Mouse (Mus musculus): Measurements from ENCODE around the gene Traf3ip1. TPM values are rescaled to one million over a fixed set of nuclear protein-coding genes. Genes with fewer than 3 reads are reported as not detected.

Traf3ip1 gene
- total and polyA plus RNA-seq, 3 experiments: 5.0 to 7.5 (median 5.9) TPM

DNA sequence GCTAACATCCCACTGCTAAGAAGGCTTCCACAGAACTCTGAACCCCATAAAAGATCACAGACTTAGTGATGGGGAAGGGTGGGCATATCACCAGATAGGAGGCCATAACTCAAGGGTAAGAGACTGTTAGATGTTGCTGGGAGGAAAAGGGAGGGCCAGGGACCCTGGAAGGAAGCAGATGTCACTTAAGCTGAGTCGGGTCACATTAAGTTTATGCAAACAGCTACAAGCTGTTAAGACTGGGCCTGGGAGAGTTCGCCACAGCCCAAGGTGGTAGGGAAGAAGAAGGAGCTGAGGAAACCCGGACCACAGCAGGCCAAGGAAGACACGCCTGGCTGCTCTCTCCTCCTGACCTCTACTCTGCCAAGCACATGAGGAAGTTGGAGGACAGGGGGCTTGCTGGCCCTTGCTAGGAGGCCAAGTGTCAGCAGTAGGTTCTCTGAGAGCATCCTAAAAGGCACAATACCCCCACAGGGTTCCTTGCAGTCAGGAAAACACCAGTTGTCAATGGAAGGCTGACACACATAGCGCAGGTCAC, 42.8 kb upstream of the Traf3ip1 start:
- TF ChIP-seq CHD2 (IDR thresholded peaks at IDR 0.05; ENCODE audit: low read length) (no peak), BHLHE40 (IDR thresholded peaks at IDR 0.05; ENCODE audit: low read depth, low read length) (no peak), ZC3H11A (IDR thresholded peaks at IDR 0.05; ENCODE audit: low read depth, low read length) (no peak), ETS1 (conservative IDR thresholded peaks at IDR 0.05; ENCODE audit: low read depth, low read length) (no peak), RCOR1 (conservative IDR thresholded peaks at IDR 0.05; ENCODE audit: low read depth, low read length) (no peak), MYC (IDR thresholded peaks at IDR 0.05; ENCODE audit: low read depth, low read length) (no peak), USF1 (IDR thresholded peaks at IDR 0.05; ENCODE audit: low read depth, low read length) (no peak), HCFC1 (IDR thresholded peaks at IDR 0.05; ENCODE audit: low read depth, low read length) (no peak), E2F4 (IDR thresholded peaks at IDR 0.05; ENCODE audit: insufficient replicate concordance, low read depth, low read length) (no peak), CTCF (conservative IDR thresholded peaks at IDR 0.05 in 1 of 2, IDR thresholded peaks at IDR 0.05 in 1 of 2; ENCODE audit: low read depth in 2 of 2, low read length in 2 of 2) (no peak), TCF12 (IDR thresholded peaks at IDR 0.05; ENCODE audit: low read depth, low read length) (no peak), JUN (IDR thresholded peaks at IDR 0.05; ENCODE audit: insufficient read depth, low read depth, low read length) (no peak), ZNF384 (IDR thresholded peaks at IDR 0.05; ENCODE audit: low read depth, low read length) (no peak), SIN3A (IDR thresholded peaks at IDR 0.05; ENCODE audit: low read length) (no peak), MAX (IDR thresholded peaks at IDR 0.05; ENCODE audit: low read length) (no peak), SMC3 (IDR thresholded peaks at IDR 0.05; ENCODE audit: low read depth, low read length) (no peak), CHD1 (IDR thresholded peaks at IDR 0.05; ENCODE audit: low read depth, low read length) (no peak), RAD21 (IDR thresholded peaks at IDR 0.05; ENCODE audit: low read depth, low read length) (no peak), POLR2AphosphoS2 (IDR thresholded peaks at IDR 0.05; ENCODE audit: low read depth, low read length) (no peak)
- no peak overlapping the region for H3K4me3 ChIP-seq (replicated peaks in 1 of 3; ENCODE audit: low read depth in 2 of 3, low read length in 2 of 3, poor library complexity in 1 of 3)
- dilution Hi-C loops (cut with MboI; ENCODE audit: extremely low pct_ligation_motif_present, extremely low pct_unique_long_range_greater_than_20kb, low sequenced_read_pairs): no loop called here
- no peak overlapping the region for H3K27ac ChIP-seq (ENCODE audit: insufficient read depth, low read depth)
- in situ Hi-C loops (cut with MboI; ENCODE audit: low pct_ligation_motif_present, low pct_unique_long_range_greater_than_20kb, low sequenced_read_pairs): no loop called here
- no peaks in the 10 kb centered on the region for H3K79me2 ChIP-seq (replicated peaks; ENCODE audit: control insufficient read depth, extremely low read depth, insufficient read depth, poor library complexity, severe bottlenecking)
- H3K27me3 ChIP-seq (replicated peaks): no peaks in the 10 kb centered on the region
- peaks cover 4 to 30% of the 10 kb centered on the region in 2 experiments; a peak in 3 of 4 replicates for H3K4me1 ChIP-seq (ENCODE audit: control insufficient read depth in 1 of 2, insufficient read depth in 2 of 2)
- no peak for DNase-seq (ENCODE audit: extremely low read depth)
- H3K9ac ChIP-seq (ENCODE audit: insufficient read depth, low read depth): no peak overlapping the region
- peaks cover 31 to 48% of the 10 kb centered on the region in 2 experiments for H3K36me3 ChIP-seq (replicated peaks in 1 of 2; ENCODE audit: control insufficient read depth in 1 of 2, insufficient read depth in 1 of 2, low read length in 1 of 2)
- H3K4me2 ChIP-seq (ENCODE audit: insufficient read depth, low read depth, poor library complexity, severe bottlenecking): no peak overlapping the region
- H3K9me3 ChIP-seq (replicated peaks; ENCODE audit: low read length): peaks cover 11% of the 10 kb centered on the region

DNA sequence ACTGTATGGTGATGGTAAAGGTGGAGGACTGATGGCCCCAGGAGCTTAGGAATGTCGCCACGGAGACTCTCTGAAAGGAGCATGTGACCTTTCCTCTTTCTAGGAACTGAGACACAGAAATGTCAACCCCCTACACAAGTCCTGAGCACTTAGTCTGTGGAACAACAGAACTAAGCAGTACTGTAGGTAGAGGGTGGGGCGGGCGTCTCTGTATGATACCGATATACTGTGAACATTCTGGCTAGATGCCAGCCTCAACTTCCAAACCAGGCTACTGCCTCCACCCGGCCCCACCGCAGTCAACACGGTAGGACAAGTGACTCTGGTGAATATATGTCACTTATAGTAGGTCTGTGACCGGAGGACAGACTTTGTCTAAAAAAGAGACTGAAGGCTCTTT, 40.5 kb upstream of the Traf3ip1 start:
- H3K9ac ChIP-seq (ENCODE audit: insufficient read depth, low read depth): no peak overlapping the region
- in situ Hi-C loops (cut with MboI; ENCODE audit: low pct_ligation_motif_present, low pct_unique_long_range_greater_than_20kb, low sequenced_read_pairs): no loop called here

More for the DNA sequence above, 40.5 kb upstream of the Traf3ip1 start:
- Histone ChIP-seq H3K4me3 (replicated peaks in 1 of 3; ENCODE audit: low read depth in 2 of 3, low read length in 2 of 3, poor library complexity in 1 of 3) (no peak overlapping the region), H3K4me1 (ENCODE audit: control insufficient read depth in 1 of 2, insufficient read depth in 2 of 2) (peaks cover 6 to 42% of the 10 kb centered on the region in 2 experiments; a peak in 3 of 4 replicates), H3K27me3 (replicated peaks) (no peaks in the 10 kb centered on the region), H3K4me2 (ENCODE audit: insufficient read depth, low read depth, poor library complexity, severe bottlenecking) (no peak overlapping the region), H3K27ac (ENCODE audit: insufficient read depth, low read depth) (no peak overlapping the region), H3K79me2 (replicated peaks; ENCODE audit: control insufficient read depth, extremely low read depth, insufficient read depth, poor library complexity, severe bottlenecking) (peaks cover 3% of the 10 kb centered on the region; the same call in 1 of the 2 replicates), H3K36me3 (replicated peaks in 1 of 2; ENCODE audit: control insufficient read depth in 1 of 2, insufficient read depth in 1 of 2, low read length in 1 of 2) (peaks cover 13 to 25% of the 10 kb centered on the region in 2 experiments), H3K9me3 (replicated peaks; ENCODE audit: low read length) (no peaks in the 10 kb centered on the region)
- dilution Hi-C loops (cut with MboI; ENCODE audit: extremely low pct_ligation_motif_present, extremely low pct_unique_long_range_greater_than_20kb, low sequenced_read_pairs): no loop called here
- TF ChIP-seq PAX5 (IDR thresholded peaks at IDR 0.05; ENCODE audit: low read length) (no peak), ZC3H11A (IDR thresholded peaks at IDR 0.05; ENCODE audit: low read depth, low read length) (no peak)
- no peak for DNase-seq (ENCODE audit: extremely low read depth)

Measured in CH12.LX (cell line).